Mouse (Mus musculus) monocyte, adult 5-6 weeks (primary cell): ENCODE data around the gene Uck1. TPM values are rescaled to one million over a fixed set of nuclear protein-coding genes. Genes with fewer than 3 reads are reported as not detected.

ENCODE experiments used
- ATAC-seq: fragments of 153-309, 156-312 bp; replicated peaks from 2 replicates; pipeline ENCODE4 v1.8.0; 2017; ENCODE audit warnings: mild to moderate bottlenecking; ENCODE audit not compliant: low TSS enrichment, insufficient number of reproducible peaks, severe bottlenecking, poor library complexity, low FRiP score
- total RNA-seq: library from RNA; stranded (forward); fragments of 200-1000, 200-491, 200-594 nt; gene quantifications from 3 replicates; pipeline ENCODE4 v1.2.3, GENCODE M21; 2017

Gene Uck1
- total RNA-seq, 1 experiment from 2014 or later, result 23.0 TPM

DNA sequence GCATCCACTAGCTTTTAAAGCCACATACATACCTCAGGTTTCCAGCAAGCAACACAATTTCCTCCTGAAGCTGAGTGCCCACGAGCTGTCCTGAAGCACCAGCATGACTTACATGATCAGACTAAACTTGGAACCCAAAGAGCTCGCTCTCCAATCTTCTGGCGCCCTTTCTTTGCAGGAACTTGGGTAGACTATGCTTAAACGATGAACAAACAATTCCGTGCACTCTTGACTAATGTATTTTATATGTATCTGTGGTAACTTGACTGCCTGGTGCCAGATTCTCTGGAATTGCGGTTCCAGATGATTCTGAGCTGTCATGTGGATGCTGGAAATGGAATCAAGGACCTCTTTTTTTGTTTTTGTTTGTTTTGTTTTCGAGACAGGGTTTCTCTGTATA lies 24.5 kb downstream of the Uck1 start:
- ATAC-seq, result no peak

DNA sequence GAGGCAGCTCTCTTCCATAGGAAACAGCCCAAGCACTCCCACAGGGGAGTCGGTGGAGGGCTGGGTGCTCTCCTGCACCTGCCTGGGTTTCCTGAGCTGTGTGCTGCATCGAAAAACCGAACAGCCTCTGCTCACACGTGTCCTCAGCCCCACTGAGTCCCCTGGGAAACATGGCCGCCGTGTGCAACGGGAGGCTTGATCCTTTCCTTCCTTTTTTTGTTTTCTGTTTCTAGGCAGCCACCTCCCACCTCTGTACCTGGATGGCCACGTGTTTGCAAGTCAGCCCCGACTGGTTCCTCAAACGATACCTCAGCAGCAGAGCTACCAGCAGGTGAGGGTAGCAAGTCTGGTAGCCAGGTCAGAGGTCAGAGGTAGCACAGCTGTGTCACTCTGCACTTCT lies 37.9 kb downstream of the Uck1 start:
- ATAC-seq, result no peak

DNA sequence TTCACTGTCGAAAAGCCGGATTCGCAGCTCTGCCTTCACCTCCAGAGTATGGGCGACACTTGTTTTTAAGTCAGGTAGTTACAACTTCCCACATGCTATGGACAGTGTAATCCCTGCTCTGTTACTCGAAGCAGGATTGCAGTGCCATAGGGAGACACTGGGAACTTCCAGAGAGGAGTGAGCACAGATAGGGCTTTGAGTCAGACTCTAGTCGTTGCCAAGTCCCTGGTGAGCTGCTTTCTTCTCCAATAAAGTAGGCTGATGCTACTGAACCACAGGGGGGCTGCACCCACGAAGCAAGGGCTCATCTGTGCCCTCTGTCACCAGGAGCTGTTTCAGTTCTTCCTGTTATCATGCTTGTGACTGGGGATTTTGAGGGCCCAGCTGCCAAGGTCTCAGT lies 38.4 kb downstream of the Uck1 start:
- ATAC-seq, result no peak

DNA sequence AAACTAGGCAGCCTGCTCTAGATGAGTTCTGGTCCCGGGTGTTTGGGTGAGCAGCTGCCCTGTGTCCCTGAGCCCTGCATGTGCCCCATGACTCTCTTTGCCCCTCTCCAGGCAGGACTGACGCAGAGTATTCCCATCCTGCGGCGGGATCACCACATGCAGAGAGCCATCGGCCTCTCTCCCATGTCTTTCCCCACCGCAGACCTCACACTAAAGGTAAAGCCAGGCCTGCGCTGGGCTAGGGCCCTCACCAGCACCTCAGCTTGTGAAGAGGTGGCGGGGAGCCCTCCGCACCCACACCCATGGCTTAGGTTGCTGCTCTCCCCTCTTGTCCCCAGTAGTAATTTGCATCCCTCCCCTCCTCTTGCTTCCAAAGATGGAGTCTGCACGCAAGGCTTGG lies 39.0 kb downstream of the Uck1 start:
- ATAC-seq, result no peak

DNA sequence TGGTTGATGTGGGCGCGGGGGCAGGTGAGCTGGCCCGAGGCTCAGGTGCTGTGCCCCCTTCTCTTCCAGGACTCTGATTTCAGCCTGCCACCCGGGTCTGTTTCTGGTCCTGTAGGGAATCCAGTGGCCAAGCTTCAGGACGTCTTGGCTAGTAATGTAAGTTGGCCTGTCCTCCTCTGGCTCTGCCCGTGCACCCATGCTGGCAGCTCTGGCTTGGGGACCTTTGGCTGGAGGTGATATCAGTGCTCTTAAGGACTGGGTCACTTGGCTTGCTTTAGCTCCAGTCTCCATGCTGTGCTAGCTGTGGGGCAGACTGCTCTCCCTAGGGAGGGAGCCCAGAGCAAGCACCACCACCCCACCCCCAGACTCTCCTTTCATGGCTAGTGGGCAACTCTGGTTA lies 39.9 kb downstream of the Uck1 start:
- ATAC-seq, result no peak

DNA sequence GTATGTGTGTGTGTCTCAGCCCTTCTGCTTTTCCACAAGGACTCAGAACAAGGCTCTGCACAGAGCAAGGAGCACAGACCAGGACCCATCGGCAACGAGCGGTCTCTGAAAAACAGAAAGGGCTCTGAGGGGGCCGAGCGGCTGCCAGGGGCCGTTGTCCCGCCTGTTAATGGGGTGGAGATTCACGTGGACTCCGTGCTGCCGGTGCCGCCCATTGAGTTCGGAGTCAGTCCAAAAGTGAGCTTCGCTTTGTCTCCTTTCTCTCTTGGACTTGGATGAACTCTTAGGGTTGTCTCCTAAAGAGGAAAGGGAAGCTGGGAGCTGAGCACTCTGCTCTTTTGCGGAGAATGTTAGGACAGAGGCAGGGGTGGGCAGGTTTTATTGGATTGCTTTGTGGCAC lies 40.5 kb downstream of the Uck1 start:
- ATAC-seq, result no peak

DNA sequence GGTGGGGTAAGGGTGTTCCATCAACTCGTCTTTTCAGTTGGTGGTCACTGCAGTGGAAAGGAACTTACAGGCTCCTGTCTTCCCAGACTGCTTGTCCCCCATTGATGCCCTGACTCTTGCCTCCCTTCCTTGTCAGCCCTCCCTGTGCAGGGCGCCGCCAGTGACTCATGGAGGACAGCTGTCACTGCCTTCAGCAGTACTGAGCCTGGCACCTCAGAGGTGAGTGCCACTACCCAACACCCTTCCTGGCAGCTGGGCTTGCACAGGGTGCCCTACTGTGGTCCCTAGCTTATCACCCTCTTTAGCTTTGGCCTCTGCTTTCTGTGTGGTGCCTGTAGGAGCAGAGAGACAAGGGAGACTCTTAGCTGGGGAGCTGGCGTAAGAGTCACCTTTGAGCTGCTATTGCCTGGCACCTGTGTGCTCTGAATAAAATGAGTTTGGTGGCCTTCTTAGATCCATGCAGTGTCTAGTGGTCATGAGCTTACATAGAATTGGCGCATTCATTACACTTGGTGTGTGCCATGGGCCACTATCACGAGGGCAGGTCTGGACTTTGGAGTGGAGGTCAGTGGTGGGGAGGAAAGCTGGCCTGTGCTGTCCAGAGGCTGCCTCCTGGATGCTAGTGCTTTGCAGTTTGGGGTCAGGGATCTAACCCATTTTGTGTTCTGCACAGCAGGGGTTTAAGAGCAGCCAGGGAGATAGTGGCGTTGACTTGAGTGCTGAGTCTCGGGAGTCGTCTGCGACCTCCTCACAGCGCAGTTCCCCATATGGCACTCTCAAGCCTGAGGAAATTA lies 41.2 kb downstream of the Uck1 start:
- ATAC-seq, result no peak

DNA sequence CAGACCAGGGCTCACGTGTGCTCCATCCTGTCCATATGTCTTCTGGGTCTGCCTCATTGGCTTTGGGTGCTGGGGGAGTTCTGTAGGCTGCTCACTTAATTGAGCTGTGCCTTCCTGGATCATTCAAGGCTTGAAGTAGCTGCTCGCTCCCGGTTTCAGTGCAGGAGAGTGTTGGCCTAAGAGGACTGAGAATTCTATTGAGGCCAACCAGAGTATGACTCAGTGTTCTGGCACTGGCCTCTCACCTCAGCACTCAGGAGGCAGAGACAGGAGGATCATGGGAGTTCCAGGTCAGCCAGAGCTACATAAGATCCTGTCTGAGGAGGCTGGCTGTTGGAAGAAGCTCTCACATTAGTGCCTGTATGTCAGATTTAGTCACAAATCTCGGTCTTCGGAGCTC lies 41.8 kb downstream of the Uck1 start:
- ATAC-seq, result no peak

DNA sequence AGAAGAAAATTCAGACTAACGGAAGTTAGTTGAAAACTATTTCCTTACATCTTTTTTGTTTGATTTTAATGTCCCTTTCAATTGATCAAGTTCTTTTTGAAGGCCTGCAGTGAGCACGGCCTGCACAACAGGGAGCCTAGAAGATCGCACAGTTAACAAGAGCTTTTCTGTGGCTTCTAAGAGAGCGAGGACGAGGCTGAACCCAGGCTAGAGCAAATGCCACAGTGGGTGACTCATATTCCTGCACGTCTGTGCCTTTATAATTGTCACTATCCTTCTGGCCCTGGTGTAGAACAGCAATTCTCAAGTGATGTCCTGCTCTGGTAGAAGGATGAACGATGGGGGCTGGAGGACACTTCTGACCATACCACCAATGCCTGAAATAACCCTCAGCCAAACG lies 42.3 kb downstream of the Uck1 start:
- ATAC-seq, result no peak

DNA sequence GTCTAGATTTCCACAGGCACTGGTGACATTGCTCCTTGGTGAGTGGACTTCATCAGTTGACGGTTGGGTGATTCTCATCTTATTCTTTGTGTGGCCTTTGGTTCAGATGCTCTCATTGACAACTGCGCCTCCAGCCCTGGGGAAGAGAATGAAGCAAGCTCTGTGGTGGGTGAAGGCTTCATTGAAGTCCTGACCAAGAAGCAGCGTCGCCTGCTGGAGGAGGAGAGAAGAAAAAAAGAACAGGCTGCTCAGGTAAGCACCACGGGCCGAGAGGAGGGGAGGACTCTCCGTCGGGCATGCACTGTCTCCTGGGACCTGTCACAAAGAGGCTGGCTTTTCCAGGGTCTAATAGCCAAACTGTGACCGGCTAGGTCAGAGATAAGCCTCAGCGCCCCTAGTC lies 43.5 kb downstream of the Uck1 start:
- ATAC-seq, result no peak

DNA sequence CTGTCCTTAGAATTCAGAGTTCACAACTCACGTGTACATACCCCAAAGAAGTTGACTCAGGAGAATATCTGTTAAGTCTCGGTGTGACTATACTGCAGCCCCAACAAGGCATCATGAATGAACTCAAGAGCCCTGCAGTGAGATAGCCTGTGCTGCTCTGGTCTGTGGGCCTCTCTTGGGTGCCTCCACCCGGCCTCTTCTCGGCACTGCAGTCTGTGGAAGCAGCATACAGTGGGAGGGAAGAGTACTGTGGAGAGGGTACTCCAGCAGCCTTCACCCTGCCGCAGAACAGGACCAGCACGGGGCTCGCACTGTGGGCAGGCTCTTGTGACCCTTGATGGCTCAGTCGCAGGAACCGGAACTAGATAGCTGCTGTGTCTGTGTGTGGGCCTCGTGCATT lies 44.4 kb downstream of the Uck1 start:
- ATAC-seq, result no peak

DNA sequence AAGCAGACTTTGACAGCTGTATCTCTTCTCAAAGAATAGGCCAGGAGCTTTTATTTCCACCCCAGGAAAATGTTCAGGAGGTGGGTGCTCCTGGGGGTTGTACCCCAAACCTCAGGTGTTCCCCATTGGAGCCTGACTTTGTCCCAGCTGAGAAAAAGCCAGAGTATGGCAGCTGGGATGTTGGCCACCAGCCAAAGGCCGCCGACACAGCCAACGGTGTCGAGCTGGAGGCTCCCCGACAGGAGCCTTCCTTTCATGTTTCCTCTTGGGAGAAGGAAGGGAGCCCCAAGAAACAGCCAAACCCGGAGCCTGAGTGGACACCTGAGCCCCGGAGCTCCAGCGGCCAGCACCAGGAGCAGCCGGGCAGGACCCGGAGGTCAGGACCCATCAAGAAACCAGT lies 47.0 kb downstream of the Uck1 start:
- no peak for ATAC-seq

DNA sequence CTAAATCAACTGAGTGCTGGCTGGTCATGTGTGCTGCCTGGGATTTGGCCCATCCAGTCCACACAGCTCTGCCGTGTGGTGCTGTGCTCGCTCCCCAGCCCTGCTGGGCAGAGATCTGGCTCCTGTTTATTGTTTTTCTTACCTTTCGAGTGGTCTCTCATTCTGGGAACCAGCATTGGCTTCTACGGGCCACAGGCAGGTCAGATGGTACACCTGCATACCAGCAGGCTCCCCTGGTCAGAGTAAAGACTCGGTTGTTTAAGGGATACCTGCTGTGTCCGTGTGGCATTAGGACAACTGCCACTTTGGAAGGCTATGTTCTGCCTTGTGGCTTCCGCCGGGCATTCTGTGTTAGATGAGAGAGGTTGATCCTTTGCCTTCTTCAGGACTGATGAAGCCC lies 48.3 kb downstream of the Uck1 start:
- ATAC-seq, result no peak

DNA sequence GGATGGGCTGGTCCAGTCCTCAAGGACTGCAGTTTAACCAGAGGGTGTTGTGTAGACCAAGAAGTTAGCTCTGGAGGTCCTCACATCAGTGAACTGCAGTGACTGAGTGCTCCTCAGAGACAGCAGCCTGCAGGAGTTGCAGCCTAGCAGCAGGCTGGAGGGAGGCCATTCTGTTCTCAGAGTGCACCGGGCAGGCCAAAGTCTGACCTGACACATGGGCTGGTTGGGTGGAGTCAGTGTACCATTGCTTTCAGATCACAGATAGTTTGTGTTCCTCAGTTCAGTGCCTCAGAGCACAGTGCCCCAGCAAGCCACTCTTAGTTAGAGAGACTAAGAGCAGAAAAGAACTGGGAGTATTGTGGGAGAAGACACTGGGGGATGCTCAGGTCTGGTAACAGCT lies 52.3 kb downstream of the Uck1 start:
- ATAC-seq, result no peak

Other genes with a start within 250 kb of the Uck1 start
- gene Fam78a, start 175.3 kb downstream of the Uck1 start, total RNA-seq, result 9.3 to 23.1 TPM (median 14.2 TPM) in 3 replicates
- 1.2 TPM in 1 of 3 replicates, not detected in the others for gene Plpp7, start 164.6 kb downstream of the Uck1 start, total RNA-seq
- gene Prrc2b, start 109.1 kb downstream of the Uck1 start, total RNA-seq, result 13.3 to 55.4 TPM (median 22.1 TPM) in 3 replicates
- 3.8 to 10.1 TPM (median 8.4 TPM) in 3 replicates for gene Pomt1, start 23.6 kb downstream of the Uck1 start, total RNA-seq
- gene Golga2, start 27.2 kb upstream of the Uck1 start, total RNA-seq, result 55.3 to 73.2 TPM (median 60.2 TPM) in 3 replicates
- 108 to 121 TPM (median 114 TPM) in 3 replicates for gene Swi5, start 27.9 kb upstream of the Uck1 start, total RNA-seq
- 47.7 to 111 TPM (median 96.8 TPM) in 3 replicates for gene Ciz1, start 92.2 kb upstream of the Uck1 start, total RNA-seq
- gene Dnm1, start 93.2 kb upstream of the Uck1 start, total RNA-seq, result not detected in 3 replicates
- 9.7 to 24.0 TPM (median 21.3 TPM) in 3 replicates for gene 1110008P14Rik, start 121.8 kb upstream of the Uck1 start, total RNA-seq
- 1.6 TPM in 1 of 3 replicates, not detected in the others for gene Lcn2, start 128.1 kb upstream of the Uck1 start, total RNA-seq
- gene Ptges2, start 135.7 kb upstream of the Uck1 start, total RNA-seq, result 2.2 to 7.0 TPM (median 3.6 TPM) in 3 replicates
- gene Naif1, start 190.3 kb upstream of the Uck1 start, total RNA-seq, result 4.4 to 6.9 TPM (median 6.5 TPM) in 3 replicates
- gene Slc25a25, start 191.3 kb upstream of the Uck1 start, total RNA-seq, result 27.4 to 47.7 TPM (median 28.0 TPM) in 3 replicates